Mouse (Mus musculus): Measurements from ENCODE around the gene Tcp11l2.
A peak's percentile ranks its signal among the peaks of the same experiment; 100 is the strongest.

The Tcp11l2 gene

DNA sequence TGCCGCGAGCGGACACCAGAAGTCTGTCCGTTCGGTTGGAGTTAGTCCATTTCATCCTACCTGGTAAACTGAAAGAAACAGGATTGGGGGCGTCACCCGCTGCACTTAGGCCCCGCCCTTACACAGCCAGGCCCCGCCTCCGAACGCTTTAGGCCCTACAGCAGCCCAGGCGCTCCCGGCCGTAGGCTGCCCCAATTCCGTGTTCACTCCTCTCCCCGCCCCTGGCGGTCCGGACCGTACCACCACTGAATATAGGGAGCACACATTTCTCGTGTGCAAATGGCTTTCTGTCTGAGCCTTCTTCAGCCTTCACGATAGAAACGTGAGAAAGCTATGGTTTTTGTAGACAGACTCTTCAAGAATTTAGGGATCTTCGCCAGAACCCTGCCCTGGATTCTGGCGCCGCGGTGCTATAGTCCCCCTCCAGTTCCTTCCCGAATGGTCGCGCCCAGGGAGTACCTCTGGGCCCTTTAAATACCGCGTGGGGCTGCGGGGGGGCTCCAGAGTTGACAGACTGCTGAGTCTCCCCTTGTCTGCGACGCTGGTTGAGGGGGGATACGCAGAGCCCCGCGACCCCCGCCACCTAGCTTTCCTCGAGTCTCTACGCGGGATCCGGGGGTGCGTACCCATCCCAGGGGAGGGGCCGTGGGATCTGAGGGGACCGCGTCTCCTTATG, at the start of gene Tcp11l2:
Gene Tcp11l2 (plus strand): TSS at position 232 of the 676 bp plus-strand sequence.
- peak; percentile 89 to 91 for DNase-seq (ENCODE audit: low spot score in 2 of 2)

DNA sequence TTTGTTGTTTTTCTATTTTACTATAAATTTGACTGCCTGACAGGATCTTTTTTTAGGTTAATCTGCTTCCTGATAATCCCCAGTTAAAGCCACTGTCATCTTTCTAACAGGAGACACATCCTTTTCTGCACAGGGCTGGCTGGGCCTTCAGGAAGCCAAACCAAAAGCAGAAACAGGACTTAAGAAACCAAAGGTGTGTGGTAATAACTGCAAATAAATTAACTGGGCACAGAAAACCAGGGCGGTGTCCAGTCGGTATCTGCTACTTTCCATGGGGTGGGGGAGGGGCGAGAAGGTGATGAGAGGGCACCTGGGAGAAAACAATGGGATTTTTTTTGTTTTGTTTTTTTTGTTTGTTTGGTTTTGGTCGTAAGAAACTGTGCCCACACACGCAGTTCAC, 49.4 kb upstream of the Tcp11l2 start:
- DNase-seq (ENCODE audit: low spot score in 2 of 2): no peak

DNA sequence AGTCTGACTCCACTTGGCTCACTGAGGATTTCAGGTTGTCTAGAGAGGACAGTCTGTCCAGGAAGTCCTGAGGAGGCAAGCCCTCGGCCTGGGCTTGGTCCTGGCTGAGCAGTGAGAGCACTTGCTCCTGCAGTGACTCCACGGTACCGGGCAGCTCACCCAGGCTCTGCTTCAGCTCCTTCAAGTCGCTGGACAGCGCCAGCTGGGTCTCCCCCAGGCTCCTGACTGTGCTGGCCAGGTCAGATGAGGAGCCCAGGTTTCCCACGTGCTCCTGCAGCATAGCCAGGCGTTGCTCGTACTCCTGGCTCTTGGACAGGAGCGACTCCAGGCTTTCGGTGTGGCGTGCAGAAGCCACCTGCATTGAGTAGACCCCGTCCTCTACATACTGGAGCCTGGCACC, 48.8 kb upstream of the Tcp11l2 start:
- no peak for DNase-seq (ENCODE audit: low spot score in 2 of 2)

DNA sequence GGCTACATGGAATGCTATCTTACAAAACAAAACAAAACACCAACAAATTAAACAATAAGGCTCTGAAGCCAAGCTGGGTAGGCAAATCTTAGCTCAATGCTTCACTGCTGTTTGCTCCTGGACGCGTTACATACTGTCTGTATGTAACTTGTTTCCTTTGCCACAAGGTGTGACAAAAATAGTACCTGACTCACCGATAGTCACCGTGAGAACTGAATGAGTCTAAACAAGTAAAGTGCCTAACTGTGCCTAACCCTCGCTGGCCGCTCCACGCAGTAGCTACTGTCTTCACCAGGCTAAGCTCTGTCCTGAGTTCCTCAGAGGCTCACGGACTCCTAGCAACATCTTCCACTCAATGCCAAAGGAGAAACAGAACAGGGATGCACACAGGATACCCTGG, 46.0 kb upstream of the Tcp11l2 start:
- DNase-seq (ENCODE audit: low spot score in 2 of 2): no peak

DNA sequence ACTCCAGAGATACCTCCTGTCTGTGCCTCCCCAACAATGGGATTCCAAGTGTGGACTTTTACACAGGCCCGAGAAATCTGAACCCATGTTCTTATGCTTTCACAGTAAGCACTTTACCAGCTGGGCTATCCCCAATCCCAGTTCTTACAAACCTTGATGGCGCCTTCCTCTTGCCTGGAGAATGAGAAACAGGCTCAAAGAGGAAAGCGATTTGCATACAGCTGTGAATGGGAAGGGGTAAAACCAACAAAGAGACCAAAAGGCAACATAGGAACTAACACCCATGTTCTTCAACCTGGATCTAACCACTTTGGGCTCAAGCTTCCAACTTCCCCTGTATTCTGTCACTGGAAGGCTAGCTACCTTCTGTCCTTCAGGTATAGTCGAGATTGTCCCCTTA, 44.9 kb upstream of the Tcp11l2 start:
- no peak for DNase-seq (ENCODE audit: low spot score in 2 of 2)

DNA sequence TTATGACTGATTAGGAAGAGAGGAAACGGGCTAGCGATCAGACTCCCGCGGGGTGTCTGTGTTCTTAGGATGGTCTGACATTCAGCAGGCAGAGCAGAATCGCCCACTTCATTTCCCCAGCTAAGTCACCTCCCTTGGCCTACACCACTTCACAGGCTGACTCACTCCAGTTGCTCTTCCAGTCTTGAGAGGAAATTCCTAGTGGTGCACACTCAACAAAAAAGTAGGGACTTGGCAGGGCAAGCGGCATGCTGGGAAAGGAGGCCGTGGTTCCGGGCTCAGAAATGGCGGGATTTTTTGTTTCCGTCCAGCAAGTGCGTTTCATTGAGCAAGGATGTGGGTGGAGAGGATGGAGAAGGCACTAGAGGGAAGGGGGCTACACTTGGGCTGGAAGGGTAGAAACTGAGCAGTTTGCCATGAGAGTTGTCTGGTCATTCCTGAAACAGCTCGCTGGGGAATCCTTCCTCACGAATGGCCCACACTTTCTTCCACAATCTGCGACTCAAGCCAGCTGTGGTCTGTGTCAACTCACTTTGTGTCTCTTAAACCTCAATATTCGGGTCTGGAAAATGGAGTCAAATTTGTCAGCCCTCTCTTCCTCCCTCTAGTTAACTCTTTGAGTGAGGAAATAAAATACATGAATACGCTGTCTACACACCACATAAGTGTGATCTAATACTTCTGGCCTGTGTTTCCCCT, 44.1 kb upstream of the Tcp11l2 start:
- no peak for DNase-seq (ENCODE audit: low spot score in 2 of 2)

DNA sequence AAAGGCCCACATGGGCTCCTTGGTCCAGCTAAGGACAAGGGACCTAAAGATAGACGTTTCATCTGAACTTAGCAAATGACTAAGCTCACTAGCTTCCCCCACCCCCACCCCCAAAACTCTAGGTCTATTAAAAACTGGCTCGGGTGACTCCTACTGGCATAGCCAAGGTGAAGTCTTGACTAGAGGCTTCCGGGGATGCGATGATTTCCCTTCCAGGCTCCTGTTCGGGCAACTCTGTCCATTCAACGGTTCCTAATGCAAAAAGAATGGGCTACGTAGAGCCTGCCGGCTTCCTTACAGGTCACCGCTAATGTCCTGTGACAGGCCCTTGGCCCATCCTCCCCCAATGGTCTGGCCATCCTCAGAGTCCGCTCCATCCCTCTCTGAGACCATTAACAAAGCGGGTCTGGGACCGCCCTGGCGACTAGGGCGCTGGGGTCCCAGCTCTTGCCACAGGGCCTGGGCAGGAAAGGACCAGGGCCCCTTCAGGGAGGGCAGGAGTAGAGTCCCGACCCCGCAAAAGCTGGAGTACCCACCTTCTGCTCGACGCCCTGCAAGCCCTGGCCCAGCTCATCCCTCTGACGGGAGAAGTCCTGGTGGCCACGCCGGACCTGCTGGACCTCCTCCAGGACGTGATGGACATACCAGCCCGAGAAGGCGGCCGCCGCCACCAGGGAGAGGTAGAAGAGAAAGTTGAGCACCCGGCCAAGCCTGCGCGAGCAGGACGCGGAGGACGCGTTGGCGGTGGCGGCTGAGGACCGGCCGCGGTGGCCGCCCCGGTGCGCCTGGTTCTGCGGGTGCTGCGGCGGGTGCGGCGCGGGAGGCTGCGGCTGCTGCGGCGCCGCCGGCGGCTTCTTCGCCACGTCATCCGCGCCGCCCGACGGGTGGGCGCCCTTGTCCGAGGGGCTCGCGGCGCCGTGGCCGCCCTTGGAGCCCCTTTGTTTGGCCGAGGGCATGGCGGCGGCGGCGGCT, 43.2 kb upstream of the Tcp11l2 start:
- no peak for DNase-seq (ENCODE audit: low spot score in 2 of 2)

DNA sequence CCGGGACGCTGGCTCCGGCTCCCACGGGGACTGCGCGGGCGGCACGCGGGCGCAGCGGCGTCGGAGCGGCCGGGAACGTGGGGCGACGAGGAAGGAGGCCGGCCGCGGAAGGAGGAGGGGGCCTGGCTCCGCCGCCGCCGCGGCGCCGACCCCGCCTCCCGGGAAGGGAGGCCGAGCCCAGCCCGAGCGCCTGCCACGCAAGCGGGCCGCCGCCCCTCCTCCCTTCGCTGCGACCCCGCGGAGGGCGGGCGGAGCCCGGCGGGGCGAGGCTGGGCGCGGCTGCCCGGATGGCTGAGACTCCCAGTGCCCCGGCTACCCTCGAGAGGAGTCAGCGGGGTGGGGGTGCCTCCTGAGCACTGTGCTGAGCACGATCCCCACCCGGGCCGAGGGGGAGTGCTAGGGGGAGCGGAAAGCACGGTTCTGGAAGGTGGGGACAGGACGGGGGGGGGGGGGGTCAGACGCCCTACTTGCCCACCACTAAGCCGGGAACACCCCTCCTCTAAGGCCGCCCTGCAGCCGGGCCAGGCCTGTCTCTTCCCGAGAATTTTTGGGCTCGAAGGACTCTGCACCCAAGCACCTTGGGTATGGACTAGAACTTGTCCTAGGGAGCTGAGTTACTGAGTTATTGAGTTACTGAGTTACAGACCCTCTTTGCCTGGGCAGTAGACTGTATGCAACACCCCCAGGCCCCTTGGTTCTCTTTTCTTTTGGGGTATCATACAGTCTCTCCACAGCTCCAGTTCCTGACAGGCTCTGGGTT, 42.3 kb upstream of the Tcp11l2 start, which contains the start of gene Ckap4:
Gene Ckap4 (minus strand): TSS at position 151 of the 760 bp plus-strand sequence.
- DNase-seq (ENCODE audit: low spot score in 2 of 2): peak in 1 of 2 experiments; percentile 32

DNA sequence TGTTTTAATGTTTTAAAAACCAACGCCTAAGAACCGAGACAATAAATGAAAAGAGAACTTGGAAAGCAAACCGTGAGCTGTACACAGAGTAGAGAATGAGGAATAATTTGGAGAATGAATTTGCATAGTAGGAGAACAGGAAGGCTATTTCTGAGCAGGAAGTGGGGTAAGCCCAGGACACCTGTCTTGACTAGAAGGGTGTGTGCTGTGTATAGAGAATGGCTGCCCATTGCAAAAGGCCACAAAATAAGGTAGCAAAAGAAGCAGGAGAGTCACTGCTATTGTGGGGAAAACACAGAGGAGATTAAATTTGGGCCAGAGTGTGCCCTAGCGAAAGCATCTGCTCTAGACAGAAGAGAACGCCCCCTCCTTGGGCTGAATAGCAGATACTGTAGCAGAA, 41.0 kb upstream of the Tcp11l2 start:
- no peak for DNase-seq (ENCODE audit: low spot score in 2 of 2)

DNA sequence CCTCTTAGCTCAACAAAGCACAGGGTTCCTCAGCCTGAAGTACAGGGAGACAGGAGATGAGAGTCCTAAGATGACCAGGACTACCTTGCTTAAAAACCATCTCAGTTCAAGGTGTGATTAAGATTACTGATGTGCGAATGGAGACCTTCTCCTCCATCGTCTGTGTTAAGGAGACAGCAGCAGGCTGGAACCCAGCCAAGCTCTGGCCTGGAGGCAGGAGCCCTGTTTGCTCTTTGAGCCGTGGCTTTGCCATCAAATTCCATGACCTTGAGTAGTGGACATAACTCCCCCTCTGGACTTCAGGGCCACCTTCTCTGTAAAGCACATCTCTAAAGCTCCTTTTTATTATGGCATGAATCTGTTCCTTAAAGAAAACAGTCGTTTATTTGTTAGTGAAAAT, 40.6 kb upstream of the Tcp11l2 start:
- no peak for DNase-seq (ENCODE audit: low spot score in 2 of 2)

DNA sequence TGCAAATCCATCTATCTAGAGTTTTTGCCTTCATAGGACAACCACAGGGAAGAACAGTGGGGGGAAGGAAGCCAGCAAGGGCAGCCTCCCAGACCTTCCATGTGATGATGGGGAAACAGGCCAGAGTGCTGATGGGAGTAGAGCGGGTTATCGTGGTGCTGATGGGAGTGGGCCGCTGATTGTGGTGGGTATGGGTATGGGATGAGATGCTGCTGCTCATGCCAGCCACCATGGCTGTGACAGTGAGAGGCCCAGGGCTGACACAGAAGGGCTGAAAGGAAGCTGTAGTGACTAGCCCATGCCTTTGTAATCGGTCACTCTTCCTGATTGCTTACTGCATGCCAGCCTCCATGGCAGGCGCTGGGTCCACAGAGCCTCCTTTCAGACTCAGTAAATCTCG, 36.8 kb upstream of the Tcp11l2 start:
- DNase-seq (ENCODE audit: low spot score in 2 of 2): no peak

DNA sequence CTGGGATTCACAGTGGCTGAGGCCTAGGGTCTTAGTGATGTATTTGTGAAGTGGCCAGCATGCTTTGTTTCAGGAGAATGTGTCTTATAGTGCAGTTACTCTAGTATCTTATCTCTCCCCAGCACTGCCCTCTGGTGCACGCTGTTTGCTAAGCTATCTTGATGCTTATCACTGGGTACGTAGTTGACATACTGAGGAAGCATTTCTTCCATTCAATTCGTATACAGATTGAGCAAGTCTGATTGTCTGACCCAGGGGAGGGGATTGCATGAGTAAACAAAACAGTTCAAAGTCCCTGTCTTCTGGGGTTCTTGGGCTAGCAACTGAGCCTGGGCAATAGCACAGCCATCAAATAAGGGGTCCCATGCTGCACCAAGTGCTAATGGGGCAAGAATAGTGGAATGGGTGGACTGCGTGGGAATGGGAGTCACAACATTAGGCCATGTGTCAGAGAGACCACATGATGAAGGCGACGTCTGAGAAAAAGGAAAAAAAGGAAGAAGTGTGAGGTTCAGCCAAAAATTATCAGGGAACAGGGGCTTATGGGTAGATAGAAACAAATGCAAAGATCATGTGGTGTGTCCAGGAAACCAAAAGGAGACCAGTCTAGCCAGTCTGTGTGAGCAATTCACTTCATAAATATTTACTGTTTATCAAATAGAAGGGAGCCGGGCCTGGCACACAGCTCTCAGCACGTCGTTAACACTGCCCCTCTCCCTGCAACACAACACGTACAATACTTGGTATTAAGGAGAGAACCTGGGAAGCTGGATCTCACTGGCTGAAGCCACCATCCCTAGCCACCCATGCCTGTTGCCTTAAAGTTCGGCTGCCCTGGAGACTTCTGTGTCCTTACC, 33.4 kb upstream of the Tcp11l2 start:
- no peak for DNase-seq (ENCODE audit: low spot score in 2 of 2)

DNA sequence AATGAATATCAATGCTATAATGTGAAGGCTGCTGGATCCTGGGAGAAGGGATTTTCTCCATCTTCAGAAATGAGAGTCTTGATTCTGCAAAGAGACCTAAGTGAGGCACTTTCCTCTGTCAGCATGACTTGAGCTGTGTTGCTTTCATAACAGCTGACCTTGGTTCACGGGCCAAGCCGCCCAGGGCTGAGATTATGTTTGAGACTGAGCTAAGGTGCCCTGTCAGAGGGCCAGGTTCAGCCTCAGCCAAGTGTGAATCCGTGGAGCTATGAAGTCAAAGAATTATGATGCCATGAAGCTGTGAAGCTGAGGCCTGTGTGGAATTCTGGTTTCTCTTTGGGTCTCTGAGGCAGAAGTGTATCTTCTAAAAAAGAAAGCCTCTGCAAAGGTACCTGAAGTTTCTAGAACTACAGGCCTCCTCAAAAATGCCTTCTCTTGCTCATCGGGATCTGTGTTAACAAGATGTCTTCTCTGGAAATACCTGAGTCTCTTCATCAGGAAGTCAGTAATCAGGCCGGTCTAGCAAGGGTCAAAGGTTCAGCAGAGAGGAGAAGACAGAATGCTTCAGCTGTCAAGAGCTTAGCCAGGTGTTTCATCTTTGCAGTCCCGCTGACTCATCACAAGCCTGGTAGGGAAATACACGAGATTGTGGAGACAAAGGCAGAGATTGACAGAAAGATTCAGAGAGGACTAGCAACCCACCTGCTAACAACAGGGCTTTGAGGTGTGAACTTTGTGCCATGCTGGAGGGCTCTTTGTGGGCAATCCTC, 31.4 kb upstream of the Tcp11l2 start:
- DNase-seq (ENCODE audit: low spot score in 2 of 2): no peak

DNA sequence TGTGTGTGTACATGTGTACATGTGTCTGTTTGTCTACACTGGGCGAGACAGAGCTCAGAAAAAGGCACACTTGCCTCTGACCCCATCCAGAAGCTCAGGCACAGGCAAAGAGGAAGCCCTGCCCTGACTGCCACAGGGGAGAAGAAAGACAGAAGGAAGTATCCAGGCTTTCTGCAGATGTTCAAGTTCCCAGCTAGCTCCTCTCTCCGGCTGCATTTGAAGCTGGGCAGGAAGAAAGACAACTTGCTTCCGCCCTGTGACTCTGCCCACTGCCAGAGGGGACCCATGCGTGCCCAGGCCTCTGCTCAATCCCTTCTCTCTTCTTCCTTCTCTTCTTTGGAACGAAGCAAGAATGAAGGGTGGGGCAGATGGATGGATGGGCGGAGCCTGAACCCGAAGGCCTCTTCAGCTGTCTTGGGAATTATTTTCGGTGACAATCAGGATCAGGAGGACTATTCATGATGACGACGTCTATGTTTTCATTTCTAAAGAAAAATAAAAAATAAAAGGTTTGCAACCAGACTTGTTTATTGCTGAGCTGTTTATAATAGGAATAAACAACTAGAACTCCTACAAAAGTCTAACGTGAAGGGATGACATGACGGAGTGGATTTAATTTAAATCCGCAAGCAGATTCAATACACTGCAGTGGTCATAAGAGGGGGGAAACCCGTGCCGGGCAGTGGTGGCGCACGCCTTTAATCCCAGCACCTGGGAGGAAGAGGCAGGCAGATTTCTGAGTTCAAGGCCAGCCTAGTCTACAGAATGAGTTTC, 27.1 kb upstream of the Tcp11l2 start:
- no peak for DNase-seq (ENCODE audit: low spot score in 2 of 2)

DNA sequence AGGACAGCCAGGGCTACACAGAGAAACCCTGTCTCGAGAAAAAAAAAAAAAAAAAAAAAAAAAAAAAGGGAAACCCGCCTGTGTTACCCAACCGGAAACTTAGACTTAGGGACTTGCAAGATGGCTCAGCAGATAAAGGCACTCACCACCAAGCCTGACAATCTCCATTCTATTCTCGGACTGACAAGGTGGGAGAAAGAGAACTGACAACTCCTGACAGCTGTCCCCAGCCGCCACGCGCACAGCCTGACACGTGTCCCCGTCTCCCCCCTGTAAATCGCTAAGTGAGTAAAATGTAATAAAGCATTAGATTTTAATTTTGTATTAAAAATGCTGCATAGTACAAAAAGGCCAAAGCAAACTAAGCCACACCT, 26.5 kb upstream of the Tcp11l2 start:
- DNase-seq (ENCODE audit: low spot score in 2 of 2): no peak

DNA sequence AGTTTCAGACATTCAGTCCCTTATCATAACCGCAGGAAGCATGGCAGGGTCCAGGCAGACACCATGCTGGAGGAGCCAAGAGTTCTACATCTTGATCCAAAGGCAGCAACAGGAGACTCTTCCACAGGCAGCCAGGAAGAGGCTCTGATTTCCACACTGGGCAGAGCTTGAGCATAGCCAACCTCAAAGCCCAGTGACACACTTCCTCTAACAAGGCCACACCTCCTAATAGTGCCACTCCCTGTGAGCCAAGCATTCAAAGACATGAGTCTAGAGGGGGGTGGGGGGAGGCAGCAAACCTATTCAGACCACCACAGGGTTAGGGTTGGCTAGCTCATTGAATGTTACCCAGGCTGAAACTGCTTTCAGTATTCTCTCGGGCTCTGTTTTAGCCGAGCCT, 24.6 kb upstream of the Tcp11l2 start:
- DNase-seq (ENCODE audit: low spot score in 2 of 2): no peak

DNA sequence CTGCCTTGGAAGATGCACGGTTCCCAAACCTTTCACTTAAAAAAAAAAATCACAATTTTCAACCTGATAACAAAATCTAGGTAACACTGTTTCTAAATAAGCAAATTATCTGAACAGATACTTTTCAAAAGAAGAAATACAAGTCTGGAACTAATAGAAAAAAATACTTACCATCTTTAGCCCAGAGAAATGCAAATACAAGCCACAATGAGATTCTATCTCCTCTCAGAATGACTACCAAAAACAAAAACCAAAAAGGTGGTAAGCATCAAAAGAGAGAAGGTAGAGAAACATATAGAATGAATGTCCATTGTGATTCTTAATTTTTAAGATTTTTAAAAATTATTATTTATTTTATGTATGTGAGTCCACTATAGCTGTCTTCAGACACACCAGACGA, 23.9 kb upstream of the Tcp11l2 start:
- DNase-seq (ENCODE audit: low spot score in 2 of 2): no peak

DNA sequence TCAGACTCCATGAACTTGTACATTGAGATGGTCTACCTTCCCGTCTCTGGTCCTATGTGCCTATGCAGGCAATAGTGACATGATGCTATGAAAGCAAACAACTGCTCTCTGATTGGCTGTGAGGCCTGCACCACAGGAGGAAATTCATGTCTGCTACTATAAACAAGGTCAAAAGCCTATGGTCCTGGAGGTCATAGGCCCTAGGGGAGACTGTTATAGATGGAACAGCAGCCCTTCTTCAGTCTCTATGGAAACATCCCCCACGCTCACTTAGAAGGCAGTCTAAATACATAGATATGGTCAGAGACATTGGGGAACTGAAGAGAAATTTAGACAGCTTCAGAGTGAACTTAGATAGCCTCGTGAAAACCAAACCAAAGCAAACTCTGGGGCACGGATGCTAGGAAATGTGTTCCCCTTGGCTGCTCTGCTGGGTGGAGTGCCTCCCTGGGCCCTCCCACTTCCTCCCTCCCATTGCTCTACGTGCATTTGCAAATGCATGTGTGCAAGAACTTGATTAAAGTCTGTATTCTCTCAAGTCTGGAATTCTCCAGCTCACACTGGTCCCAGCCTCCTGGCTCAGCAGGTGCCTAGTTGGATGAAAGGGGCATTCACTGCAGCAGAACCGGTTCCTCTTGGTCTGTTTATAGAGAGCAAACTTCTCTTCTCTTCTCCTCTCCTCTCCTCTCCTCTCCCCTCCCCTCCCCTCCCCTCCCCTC, 22.0 kb upstream of the Tcp11l2 start:
- DNase-seq (ENCODE audit: low spot score in 2 of 2): no peak

DNA sequence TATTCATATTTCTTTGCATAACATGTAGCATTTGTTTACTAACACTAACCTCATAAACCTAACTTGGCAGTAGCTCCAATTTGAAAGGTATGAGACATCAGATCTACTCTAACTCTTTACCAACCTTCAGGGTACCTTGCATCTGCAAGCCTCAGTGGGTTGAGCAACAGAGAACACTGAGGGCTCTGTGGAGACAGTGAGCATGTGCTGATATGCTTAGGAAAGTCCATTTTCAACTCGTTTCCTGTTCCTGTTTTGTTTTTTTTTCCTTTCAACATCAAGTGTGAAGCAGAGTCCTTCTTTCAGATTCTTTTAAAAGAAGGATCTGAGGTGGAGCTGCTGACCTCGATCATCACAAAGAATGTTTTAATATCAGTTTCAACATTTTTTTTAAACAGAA, 20.3 kb upstream of the Tcp11l2 start:
- no peak for DNase-seq (ENCODE audit: low spot score in 2 of 2)

All from spleen, postnatal 14 days (tissue).